Mouse (Mus musculus) kidney, adult 8-10 months (tissue): ENCODE measurements around the gene Ovgp1.
"Not testable (repeated sequence)": the region's sequence is repeated elsewhere in the genome, so short reads cannot be mapped to it uniquely, and the experiment has no call there.

Experiments used
- DNase-seq, 2 experiments: peaks; one replicate each; pipeline ENCODE4 v3.0.0; 2022

Ovgp1 gene

DNA sequence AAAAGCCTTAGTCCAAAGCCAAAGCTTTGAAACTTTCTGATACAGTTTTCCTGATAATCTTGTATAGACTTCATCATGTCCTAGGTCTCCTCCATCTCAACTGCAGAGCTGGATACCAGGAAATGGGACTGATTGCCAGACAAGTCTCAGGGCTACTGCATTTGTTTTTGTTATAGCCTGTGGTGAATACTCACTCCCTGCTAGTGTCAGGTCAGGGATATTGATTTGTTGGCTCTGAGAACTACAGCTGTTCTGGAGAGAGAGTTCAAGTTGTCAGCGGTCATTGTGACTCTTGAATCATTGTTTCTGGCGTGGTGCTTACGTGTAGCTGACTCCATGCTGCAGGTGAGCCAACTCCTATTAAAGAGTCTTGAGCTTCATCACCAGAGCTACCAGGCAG lies at the start of gene Ovgp1:
TSS of gene Ovgp1 (plus strand) at position 301 of the 400 bp plus-strand sequence.
- DNase-seq, result no peak

DNA sequence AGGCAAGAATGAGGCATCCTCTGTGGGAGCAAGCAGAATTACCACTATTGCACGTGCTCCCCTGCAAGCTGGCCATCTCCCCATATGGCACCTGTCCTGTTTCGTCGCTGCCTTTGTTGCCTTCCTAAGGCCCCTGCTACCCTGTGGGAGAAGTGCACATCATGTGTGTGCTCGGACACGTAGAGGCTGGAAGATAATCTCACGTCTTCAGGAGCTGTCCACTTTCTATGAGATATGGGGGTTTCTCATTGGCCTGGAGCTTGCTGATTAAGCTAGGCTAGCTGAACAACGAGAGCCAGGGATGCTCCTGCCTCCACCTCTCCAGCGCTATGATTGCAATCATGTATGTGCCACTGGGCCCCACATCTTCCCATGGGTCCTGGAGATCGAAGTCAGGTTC lies 48.9 kb upstream of the Ovgp1 start:
- DNase-seq, result no peak

DNA sequence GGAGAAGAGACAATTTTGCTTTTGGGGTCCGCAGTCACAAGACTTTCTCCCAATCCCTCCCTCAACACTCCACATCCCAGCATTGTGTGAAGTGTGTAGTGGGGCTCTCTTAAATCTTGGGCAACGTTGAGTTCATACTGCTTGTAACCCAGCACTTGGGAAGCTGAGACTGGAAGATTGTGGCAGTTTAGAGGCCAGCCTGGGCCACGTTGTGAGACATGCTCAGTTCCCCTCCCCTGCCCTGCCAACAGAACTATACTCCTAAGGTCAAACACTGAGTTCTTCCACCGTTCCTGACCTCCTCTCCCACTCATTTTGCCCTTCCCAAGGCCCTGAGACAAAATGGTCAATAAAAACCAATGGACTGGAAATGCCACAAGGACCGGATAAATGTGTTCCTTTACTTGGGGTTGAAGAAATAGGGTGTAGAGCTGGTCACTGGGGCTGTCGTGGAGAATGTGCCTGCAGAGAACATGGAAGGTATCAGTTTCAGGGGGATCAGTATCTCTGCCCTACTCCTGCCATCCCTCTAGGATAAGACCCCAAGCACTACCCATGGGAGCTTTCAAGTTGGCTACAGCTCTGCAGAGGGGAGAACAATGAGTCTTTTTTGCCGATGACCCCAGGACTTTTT lies 45.8 kb upstream of the Ovgp1 start:
- DNase-seq, result peak in 1 of 2 experiments; percentile 17

DNA sequence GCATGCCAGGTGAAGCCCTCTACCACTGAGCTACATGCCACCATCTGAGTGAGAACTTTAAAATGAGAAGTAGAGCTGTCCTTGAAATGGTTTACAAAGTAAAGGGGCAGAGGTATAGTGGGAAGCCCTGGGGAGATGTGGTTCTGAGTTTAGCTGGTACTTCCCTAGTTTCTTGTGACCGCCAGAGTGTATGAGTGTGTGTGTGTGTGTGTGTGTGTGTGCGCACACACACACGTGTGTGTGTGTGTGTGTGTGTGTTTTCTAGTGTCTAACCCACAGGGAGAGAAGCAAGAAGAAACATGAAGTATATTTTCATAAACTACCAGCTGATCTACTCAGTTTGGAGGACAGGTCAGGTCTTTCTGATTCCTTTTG lies 45.3 kb upstream of the Ovgp1 start:
- DNase-seq, result no peak

DNA sequence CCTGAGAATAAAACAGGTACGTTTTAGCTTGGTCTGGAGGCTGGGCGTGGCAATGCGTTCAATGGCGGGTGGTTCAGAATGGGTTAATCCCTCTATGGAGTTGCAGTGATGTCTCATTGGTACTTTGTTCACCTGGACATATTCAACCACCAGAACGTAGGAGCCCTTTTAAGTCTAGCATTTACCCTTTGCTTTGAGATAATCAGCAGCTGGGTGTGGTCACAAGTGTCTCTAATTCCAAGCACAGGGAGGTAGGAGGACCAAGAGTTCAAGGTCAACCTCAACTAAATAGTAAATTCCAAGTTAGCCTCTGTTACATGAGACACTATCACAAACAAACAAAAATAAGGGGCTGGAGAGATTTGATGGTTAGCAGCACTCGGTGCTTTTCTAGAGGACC lies 44.7 kb upstream of the Ovgp1 start:
- DNase-seq, result no peak

DNA sequence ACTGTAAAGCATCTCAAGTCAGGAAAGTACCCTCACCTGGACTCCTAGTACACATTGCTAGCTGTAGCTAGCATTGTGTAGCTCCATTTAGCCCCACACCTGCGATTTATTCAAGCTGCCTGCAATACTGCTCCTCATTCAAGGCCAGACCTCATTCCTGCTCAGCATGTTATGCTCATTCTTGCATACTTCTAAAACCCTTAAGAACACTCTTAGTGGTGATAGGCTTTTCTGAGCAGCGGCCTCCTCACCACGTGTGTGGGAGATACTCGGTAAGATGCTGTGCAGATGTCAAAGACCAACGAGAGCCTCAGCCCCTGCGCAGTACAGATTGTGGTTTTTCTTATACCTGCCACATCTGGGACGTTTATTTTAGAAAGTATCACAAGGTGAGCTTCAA lies 43.7 kb upstream of the Ovgp1 start:
- DNase-seq, result no peak

DNA sequence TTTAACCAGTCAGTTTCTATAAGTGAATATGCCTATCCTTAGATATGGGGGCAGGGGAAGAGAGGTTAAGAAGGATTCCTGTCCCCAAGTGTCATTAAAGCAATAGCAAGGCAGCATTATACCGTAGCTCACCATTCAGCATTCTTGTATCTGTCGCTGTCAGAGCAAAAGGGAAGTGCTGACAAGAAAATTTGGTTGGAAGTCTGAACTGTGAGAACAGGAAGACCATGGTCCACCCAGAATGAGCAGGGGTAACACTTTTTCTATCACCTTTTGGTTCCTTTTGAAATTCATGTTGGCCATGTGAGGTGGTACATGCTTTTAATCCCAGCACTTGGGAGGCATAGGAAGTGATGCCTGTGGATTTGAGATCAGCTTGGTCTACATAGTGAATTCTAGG lies 42.4 kb upstream of the Ovgp1 start:
- DNase-seq, result no peak

DNA sequence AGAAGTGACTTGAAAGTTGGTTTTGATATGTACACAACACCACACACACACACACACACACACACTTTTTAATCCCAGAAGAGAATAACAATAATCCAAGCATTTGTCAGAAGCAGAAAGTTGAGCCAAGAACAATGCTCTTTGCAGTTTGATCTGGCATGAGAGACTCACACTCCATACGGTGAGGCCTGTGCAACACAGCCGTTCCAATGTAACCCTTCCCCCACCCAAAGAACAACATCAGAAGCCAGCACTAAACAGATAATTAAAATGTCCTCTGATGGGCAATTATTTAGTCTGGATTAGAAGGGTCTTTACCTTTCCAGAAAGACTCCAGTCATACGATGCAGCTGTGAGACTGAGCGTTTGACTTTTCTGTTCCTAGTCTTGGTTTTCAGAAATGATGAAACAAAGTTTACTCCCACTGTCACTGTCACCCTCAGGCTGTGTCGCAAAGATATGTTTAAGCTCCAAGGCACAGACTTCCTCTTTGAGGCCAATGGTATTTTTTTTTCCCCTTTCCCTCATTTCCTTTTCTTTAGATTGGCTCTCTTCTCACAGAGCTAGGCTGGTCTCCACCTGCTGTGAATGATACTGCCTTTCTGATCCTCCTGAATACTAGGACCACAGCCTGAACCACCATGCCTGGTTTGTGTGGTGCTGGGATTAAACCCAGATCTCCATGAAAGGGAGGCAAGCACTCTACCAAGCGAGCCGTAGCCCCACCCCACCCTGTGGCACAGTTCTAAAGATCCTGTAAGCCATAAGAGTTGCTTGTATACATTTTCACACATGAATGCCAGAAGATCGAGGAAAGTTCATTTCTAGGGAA lies 41.1 kb upstream of the Ovgp1 start, which contains the start of gene I830077J02Rik:
TSS of gene I830077J02Rik (minus strand) at position 425 of the 832 bp plus-strand sequence.
- no peak for DNase-seq

DNA sequence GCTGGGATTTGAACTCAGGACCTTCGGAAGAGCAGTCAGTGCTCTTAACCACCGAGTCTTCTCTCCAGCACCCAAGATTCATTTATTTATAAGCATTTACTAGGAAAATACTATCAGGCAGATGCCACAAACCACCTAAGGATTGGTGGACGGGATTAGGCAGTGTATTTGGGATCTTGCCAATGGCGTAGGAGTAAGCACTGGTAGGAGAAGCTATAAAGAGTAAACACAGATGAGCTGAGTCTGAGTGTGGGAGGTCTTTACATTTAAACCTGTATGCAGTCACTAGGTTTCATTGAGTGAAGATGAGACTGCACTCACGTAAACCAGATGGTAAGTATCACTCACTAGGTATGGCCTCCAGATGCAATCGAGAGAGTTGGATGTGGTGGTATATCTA lies 39.6 kb upstream of the Ovgp1 start:
- DNase-seq, result no peak

DNA sequence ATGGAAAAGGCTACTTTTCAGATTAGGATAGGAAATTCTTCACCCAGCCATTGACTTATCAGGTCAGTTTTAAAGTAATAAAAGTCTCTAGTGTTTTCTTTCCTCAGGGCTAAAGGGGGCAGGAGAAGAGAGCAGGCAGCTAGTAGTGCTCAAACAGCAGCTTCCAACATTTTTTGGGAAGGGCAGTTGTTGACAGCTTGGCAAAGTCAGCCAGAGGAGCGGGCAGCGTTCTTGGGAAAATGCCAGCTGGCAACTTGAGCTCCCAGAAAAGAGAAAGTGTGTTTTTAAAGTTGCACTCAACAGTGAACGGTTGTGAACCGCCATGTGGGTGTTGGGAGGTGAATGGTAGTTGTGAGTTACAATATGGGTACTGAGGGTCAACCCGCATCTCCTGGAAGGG lies 38.5 kb upstream of the Ovgp1 start:
- DNase-seq, result peak; percentile 46 to 66

DNA sequence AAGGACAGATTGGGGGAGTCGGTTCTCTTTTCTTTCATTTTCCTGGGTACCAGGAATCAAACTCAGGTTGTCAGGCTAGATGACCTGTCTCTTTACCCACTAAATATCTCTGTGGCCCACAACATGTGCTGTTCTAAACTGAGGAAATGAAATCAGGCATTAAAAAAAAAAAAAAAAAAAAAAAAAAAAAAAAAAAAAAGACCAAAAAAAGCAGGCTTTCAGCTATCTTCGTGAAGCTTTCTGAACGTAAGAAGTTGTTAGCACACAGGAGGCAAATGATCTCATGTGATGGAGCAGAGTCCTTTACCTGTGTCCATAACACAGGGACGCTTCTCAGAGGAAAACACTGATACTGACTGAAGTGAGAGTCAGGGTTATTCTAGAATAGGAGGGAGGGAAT lies 37.4 kb upstream of the Ovgp1 start:
- no peak for DNase-seq

DNA sequence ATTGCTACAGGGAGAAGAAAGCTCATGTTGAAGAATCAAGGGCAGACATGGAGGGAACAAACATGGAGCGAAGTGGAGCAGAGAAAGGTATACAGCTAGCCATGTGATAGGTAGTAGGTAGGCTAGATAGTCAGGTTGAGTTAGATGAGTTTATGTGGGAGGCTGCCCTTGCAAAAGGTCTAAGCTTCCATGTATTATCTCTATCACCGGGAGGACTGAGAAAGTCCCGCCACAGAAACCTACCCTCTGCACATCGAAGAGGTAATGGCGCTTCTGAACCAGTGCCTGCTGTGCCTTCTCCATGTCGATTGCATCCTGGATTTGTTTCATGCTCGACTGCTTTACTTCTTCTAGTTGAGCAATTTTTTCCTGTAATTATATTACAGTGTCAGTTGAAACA lies 22.2 kb upstream of the Ovgp1 start:
- DNase-seq, result no peak

DNA sequence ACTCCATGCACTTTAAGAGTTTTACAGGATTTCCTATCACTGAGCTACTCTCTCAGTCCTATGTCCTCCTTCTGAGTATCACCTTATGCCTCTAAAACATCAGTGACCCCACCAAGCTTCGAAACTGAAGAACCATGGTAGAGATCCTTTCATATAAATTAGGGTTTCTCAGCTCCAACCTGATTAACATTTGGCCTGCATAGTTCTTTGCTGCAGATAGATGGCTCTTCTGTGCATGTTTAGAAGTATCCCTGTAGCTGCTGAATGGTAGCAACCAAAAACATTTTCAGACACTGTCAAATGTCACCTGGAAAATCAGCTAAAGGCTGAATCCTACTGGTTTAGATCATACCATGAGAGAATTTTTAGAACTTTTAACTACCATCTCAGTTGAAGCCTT lies 16.3 kb upstream of the Ovgp1 start:
- no peak for DNase-seq

DNA sequence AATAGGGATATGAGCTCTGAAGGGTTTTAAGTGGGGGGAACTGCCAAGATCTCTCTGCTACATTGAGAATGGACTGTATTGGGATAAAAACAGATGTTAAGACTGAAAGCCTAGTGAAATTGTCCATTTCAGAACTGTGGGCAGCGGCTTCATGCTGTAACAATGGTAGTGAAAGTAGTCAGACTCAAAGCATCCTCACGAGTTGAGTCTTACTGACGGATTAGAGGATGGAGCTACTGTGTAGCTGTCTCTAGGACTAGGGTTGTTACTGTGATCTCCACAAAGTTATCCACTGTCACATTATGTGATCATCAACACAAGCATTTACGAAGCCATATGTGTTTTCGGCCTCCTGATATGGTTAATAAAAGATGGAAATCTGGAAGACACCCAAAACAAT lies 15.3 kb upstream of the Ovgp1 start:
- DNase-seq, result no peak

DNA sequence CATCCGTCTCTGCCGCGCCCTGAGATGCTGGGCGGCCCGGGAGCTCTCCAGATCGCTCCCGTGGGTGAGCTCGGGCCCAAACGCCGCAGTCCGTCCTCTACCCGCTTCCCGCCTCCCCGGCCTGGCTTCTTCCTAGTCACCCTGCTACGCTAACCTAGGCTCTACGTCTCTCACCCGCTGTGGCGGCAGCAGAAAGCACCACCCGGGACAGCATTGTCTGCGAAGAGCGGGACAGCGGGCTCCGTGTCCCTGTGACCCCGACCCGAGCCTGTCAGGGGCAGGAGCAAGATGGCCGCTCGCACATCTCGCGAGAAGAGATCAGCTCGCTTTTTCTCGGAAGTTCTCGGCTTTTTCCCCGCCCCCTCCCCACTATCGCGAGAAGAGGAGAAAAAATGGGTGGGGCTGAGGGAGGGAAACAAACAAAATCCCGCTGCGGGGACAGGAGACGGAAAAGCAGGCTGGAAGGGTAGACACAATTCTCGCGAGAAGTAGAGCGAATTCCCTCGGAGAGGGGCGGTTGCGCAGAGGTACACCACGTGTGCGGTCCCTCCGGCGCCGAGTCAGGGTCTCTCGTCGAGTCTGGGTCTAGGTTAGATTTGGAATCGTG lies 14.4 kb upstream of the Ovgp1 start, which contains the start of gene Wdr77:
TSS of gene Wdr77 (plus strand) at position 396 of the 607 bp plus-strand sequence.
- DNase-seq, result peak; percentile 96

DNA sequence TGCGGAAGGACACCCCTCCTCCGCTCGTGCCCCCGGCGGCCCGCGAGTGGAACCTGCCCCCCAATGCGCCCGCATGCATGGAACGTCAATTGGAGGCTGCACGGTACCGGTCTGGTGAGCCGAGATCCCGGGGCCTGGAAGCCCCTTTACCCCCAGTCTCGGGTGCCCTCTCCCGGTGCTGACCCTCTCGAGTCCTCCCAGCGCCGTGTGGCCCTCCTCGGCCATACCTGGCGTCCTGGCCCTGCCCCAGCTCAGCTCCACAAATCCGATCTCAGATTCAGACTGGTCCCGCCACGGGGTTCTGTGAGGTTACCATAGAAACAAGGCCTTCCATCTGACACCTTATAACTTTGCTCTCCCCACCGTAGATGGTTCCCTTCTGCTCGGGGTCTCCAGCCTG lies 13.9 kb upstream of the Ovgp1 start:
- DNase-seq, result no peak

DNA sequence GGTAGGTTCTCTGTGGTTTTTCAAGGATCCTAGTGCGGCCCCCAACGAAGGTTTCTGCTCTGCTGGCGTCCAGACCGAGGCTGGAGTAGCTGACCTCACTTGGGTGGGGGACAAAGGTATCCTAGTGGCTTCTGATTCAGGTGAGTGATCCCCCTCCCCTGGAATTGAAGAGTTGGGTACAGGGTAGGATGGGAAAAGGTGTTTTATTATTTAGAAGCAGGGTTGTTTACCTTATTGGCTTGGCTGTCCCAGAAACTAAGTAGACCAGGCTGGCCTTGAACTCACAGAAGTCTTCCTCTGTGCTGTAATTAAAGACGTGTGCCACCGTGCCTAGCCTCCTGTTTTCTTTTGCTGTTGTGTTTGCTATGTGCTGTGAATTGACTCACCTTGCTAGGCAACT lies 13.5 kb upstream of the Ovgp1 start, which contains the start of gene Atp5f1:
TSS of gene Atp5f1 (minus strand) at position 101 of the 400 bp plus-strand sequence.
- DNase-seq, result no peak

DNA sequence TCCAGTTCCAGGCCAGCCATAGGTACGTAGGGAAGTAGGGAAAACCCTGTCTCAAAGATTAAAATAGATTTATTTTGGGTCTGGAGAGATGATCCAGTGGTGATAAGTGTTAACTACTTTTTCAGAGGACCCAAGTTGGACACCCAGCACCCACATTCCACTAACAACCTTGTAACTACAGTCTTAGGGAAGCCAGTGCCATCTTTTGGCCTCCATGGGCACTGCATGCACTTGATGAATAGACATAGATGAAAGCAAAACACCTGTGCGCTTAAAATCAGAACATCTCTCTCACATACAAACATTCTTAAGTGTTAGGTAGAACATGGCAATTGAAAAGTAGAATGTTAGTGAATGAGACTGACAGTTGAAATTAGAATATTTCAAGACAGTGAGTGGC lies 12.8 kb upstream of the Ovgp1 start:
- DNase-seq, result peak in 1 of 2 experiments; percentile 17

DNA sequence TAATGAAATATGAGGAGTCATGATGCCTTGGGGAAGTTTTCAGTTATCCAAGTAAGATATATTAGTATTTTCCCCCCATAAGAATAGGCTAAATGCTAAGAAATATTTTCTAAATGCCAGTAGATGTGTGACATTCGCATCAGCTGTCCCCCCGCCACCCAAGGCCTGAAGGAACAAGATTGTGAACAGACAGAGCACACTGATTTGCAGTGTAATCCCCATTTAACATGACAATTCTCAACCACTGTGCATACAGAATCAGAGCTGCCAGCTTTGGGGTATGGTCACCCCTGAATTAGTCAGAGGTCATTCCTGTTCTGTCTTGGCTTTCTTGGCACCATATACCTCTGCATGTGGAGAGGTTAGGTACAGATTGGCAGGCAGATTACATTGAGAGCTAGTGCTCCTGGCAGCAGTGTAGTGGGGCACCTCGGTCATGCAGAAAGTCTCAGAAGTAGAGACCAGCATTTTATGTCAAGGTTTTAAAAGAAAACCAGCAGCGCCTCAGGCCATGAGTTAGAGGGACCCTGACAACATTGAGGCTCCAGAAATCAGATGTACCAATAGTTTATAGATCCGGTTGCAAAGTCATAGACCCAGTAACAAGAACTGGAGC lies 1.6 kb upstream of the Ovgp1 start:
- DNase-seq, result no peak

DNA sequence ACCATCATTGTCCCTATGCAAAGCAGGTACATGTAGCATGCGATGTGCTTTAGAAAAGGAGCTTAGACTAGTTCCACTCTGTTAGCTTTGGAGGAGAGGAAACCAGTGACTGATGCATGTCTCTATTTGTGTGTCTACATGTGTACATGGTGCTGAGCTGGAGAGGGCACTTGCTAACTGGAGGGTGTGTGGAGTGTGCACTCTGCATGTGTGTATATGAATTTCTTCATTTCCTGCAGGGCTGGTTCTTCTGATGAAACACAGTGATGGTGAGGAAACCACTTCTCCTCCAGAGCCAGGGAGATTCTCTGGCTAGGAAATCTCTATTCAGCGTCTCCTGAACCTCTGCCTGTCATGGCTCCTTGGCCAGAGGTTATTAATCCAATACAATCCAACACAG lies 663 bp downstream of the Ovgp1 start:
- DNase-seq, result no peak

DNA sequence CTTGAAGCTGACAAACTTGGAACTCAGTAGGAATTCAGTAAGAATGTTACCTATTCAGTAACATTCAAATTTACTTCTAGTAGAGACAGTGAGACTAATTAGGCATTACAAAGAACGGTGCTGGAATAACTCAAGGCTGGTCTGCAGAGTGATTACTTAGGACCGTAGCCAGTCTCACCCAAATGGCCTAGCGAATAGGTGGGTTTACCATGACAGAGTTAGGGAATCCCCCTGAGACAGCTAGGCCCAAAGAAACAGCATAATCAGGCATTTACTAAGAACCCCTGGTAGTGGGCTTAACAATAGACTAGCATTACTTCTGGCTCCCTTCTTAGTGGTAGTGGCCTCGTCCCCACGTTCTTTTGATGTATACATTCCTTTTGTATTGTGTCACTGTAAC lies 16.1 kb downstream of the Ovgp1 start:
- not testable (repeated sequence) for DNase-seq

DNA sequence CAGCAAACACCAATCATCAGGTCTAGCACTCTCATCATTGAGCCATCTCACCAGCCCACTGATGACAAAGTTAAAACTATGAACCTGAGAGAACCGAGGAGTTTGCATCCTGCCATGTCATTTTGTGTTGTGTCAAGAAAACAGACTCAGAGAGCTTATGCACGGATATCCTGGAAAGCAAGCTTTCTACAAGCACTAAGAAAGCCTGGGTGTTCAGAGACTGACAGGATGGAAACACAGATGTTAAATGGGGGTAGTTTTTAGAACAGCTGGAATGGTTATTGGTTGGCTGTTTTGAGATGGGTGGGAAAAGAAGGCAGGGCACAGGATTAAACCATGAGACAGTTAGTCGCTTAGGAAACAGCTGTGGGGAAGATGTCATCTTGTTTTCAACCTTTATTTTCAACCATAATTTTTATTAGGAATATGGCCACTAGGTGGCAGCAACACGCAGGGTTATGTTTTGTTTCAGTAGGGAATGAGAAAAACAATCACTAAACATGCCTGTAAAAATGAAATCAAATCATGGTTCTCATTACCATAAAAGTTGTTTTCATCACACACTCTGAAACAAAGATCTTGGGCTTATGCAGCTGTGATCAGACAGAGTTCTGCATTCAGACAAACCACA lies 18.3 kb downstream of the Ovgp1 start:
- DNase-seq, result peak; percentile 6 to 33

DNA sequence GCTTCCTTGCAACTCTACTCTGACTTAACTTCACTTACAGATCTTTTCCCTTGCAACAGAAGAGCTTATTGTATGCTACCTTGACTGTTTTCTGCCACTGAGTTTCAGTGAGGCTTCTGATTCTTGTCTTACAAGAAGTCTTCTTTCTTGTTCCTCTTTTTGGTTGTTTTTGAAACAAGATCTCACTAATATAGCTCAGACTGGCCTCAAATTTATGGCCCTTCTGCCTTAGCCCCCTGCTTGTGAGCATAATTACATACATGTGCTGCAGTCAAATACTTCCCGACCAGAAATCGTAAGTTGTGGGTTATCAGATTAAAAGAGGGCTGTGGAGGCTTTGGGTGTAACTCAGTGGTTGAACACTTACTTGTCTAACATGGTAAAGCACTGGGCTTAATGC lies 21.2 kb downstream of the Ovgp1 start:
- no peak for DNase-seq
